10 mouse cellular contexts compared by ENCODE assay signal in genomic region chr6:129349524-129350352, GRCm38 (mm10). TPM values are rescaled to one million over a fixed set of nuclear protein-coding genes. Genes with fewer than 3 reads are reported as not detected.
DNase-seq lines count a peak whose midpoint lies in the region; ATAC-seq and TF ChIP-seq lines count a peak whose summit lies in the region.
"Had no signal": no experiment of that assay in that cellular context is flagged by ENCODE, and none has a peak within 500 bp of the region (broad histone marks: within the 10 kb centered on the region; RNA-seq: fewer than 3 reads in every experiment).

No protein-coding gene starts in this region.

- ATAC-seq in lung, embryonic 16.5 days (ENCODE audit: low read depth) = peak; percentile 70; the same call in 1 of the 2 replicates
- peak; percentile 66; the same call in 1 of the 2 replicates for ATAC-seq in stomach, postnatal 0 days (ENCODE audit: low FRiP score, low TSS enrichment)
- ATAC-seq in erythroid progenitor cell, adult 5-6 weeks (replicated peaks; ENCODE audit: low FRiP score, poor library complexity, severe bottlenecking) = no peak
- no peak for ATAC-seq in heart, embryonic 11.5 days (replicated peaks; ENCODE audit: insufficient number of reproducible peaks, low FRiP score, low TSS enrichment)

- no peak overlapping the region for H3K4me3 ChIP-seq in lung, embryonic 16.5 days (ENCODE audit: low read length)
- no peak overlapping the region for H3K4me3 ChIP-seq in stomach, postnatal 0 days (ENCODE audit: low read depth, low read length)
- H3K4me3 ChIP-seq in heart, embryonic 11.5 days (ENCODE audit: low read depth, low read length) = no peak overlapping the region
- H3K4me3 ChIP-seq: embryonic facial prominence, embryonic 13.5 days; hindbrain, embryonic 10.5 days had no signal

- peak; percentile 58 to 73 for DNase-seq in lung, adult 18-20 months
- DNase-seq in lung, postnatal 10 days = no peak
- DNase-seq in kidney, adult 8-10 months = peak; percentile 13 to 20
- DNase-seq in stomach, postnatal 0 days (ENCODE audit: low spot score) = peak; percentile 34
- DNase-seq in layer of hippocampus, adult 8-10 months (ENCODE audit: low spot score in 2 of 2) = no peak

- no peak for TF ChIP-seq EP300 in stomach, postnatal 0 days (optimal IDR thresholded peaks at IDR 0.05)

- H3K27me3 ChIP-seq in lung, embryonic 16.5 days (ENCODE audit: control insufficient read depth, insufficient read depth, low read depth, low read length) = no peaks in the 10 kb centered on the region
- no peaks in the 10 kb centered on the region for H3K27me3 ChIP-seq in stomach, postnatal 0 days (ENCODE audit: control insufficient read depth, insufficient read depth, low read length)
- H3K27me3 ChIP-seq in heart, embryonic 11.5 days (ENCODE audit: control insufficient read depth, insufficient read depth, low read length) = no peaks in the 10 kb centered on the region
- H3K27me3 ChIP-seq: embryonic facial prominence, embryonic 13.5 days had no signal

- no peak for TF ChIP-seq CTCF in stomach, postnatal 0 days (IDR thresholded peaks at IDR 0.05; ENCODE audit: low read depth)

- H3K27ac ChIP-seq in lung, embryonic 16.5 days (ENCODE audit: low read length) = peak overlapping the region; percentile 44; the same call in 1 of the 2 replicates
- no peak overlapping the region for H3K27ac ChIP-seq in stomach, postnatal 0 days (replicated peaks)
- H3K27ac ChIP-seq in heart, embryonic 11.5 days (ENCODE audit: low read depth, low read length) = no peak overlapping the region
- H3K27ac ChIP-seq: embryonic facial prominence, embryonic 13.5 days; hindbrain, embryonic 10.5 days had no signal

- H3K4me2 ChIP-seq in lung, embryonic 16.5 days (ENCODE audit: low read depth, low read length) = no peak overlapping the region
- no peak overlapping the region for H3K4me2 ChIP-seq in stomach, postnatal 0 days (replicated peaks; ENCODE audit: low read depth)
- H3K4me2 ChIP-seq in heart, embryonic 11.5 days = no peak overlapping the region
- H3K4me2 ChIP-seq: embryonic facial prominence, embryonic 13.5 days had no signal

- WGBS in lung, embryonic 16.5 days = 52% methylated on average over 4 of the region's 4 CpGs
- WGBS in stomach, postnatal 0 days = 37% methylated on average over 4 of the region's 4 CpGs
- 58% methylated on average over 4 of the region's 4 CpGs for WGBS in heart, embryonic 11.5 days (ENCODE audit: insufficient replicate concordance)

- H3K4me1 ChIP-seq in lung, embryonic 16.5 days (replicated peaks; ENCODE audit: control insufficient read depth, insufficient read depth, low read length) = no peaks in the 10 kb centered on the region
- no peaks in the 10 kb centered on the region for H3K4me1 ChIP-seq in stomach, postnatal 0 days (replicated peaks; ENCODE audit: control insufficient read depth, insufficient read depth)
- H3K4me1 ChIP-seq in heart, embryonic 11.5 days (ENCODE audit: control insufficient read depth, insufficient read depth, low read length) = no peaks in the 10 kb centered on the region
- H3K4me1 ChIP-seq: embryonic facial prominence, embryonic 13.5 days; hindbrain, embryonic 10.5 days had no signal

- peaks cover 9% of the 10 kb centered on the region; the same call in 1 of the 2 replicates for H3K9me3 ChIP-seq in lung, embryonic 16.5 days (ENCODE audit: control insufficient read depth, low read length)
- H3K9me3 ChIP-seq in stomach, postnatal 0 days (ENCODE audit: control insufficient read depth, low read length) = no peaks in the 10 kb centered on the region
- no peaks in the 10 kb centered on the region for H3K9me3 ChIP-seq in heart, embryonic 11.5 days (replicated peaks; ENCODE audit: control insufficient read depth, low read length)
- H3K9me3 ChIP-seq: embryonic facial prominence, embryonic 13.5 days had no signal

- H3K36me3 ChIP-seq in lung, embryonic 16.5 days (ENCODE audit: control insufficient read depth, insufficient read depth, low read length) = no peaks in the 10 kb centered on the region
- no peaks in the 10 kb centered on the region for H3K36me3 ChIP-seq in stomach, postnatal 0 days (ENCODE audit: control insufficient read depth, insufficient read depth, low read length)
- no peaks in the 10 kb centered on the region for H3K36me3 ChIP-seq in heart, embryonic 11.5 days (ENCODE audit: control insufficient read depth, insufficient read depth, low read length)
- H3K36me3 ChIP-seq: embryonic facial prominence, embryonic 13.5 days; hindbrain, embryonic 10.5 days had no signal

- no peak overlapping the region for H3K9ac ChIP-seq in lung, embryonic 16.5 days (ENCODE audit: low read length)
- no peak overlapping the region for H3K9ac ChIP-seq in stomach, postnatal 0 days (ENCODE audit: low read length)
- no peak overlapping the region for H3K9ac ChIP-seq in heart, embryonic 11.5 days (ENCODE audit: low read depth, low read length)
- H3K9ac ChIP-seq: embryonic facial prominence, embryonic 13.5 days had no signal

RNA-seq across cellular contexts. Expression of gene Clec12a, which starts 7.2 kb away (rescaled TPM):
- polyA plus RNA-seq in lung, embryonic 16.5 days (2015; fragmentation: Nextera tagmentation; extraction: Ambion mirVana) = 3.3 and 4.3 TPM in 2 replicates
- 0.40 and 0.61 TPM in 2 replicates for polyA plus RNA-seq in stomach, postnatal 0 days (2015; fragmentation: Nextera tagmentation; extraction: Ambion mirVana)
- total RNA-seq in erythroid progenitor cell, adult 5-6 weeks (2015; ENCODE audit: low replicate concordance) = 97.3 and 115 TPM in 2 replicates
- 48.9 and 86.8 TPM in 2 replicates for total RNA-seq in erythroid progenitor cell, adult 5-6 weeks (2017; ENCODE audit: low replicate concordance)
- polyA plus RNA-seq in heart, embryonic 11.5 days (2014; fragmentation: Nextera tagmentation; extraction: Ambion mirVana) = 0.31 and 0.42 TPM in 2 replicates
- under 1 TPM in 2 of 4 experiments, not detected in 2; 0.16 to 0.70 TPM for total RNA-seq in layer of hippocampus, adult 8-10 months (2022)

RNA-seq across cellular contexts. Expression of gene 4922502D21Rik, which starts 18.1 kb away (rescaled TPM):
- not detected in 2 replicates for polyA plus RNA-seq in lung, embryonic 16.5 days (2015; fragmentation: Nextera tagmentation; extraction: Ambion mirVana)
- not detected in 2 replicates for polyA plus RNA-seq in stomach, postnatal 0 days (2015; fragmentation: Nextera tagmentation; extraction: Ambion mirVana)
- not detected in 2 replicates for total RNA-seq in erythroid progenitor cell, adult 5-6 weeks (2015; ENCODE audit: low replicate concordance)
- total RNA-seq in erythroid progenitor cell, adult 5-6 weeks (2017; ENCODE audit: low replicate concordance) = not detected in 2 replicates
- not detected in 2 replicates for polyA plus RNA-seq in heart, embryonic 11.5 days (2014; fragmentation: Nextera tagmentation; extraction: Ambion mirVana)
- total RNA-seq in layer of hippocampus, adult 8-10 months (2022) = not detected
- polyA plus RNA-seq: hindbrain, embryonic 10.5 days had no signal

RNA-seq across cellular contexts. Expression of gene Clec12b, which starts 35.9 kb away (rescaled TPM):
- 0.36 and 0.50 TPM in 2 replicates for polyA plus RNA-seq in lung, embryonic 16.5 days (2015; fragmentation: Nextera tagmentation; extraction: Ambion mirVana)
- polyA plus RNA-seq in stomach, postnatal 0 days (2015; fragmentation: Nextera tagmentation; extraction: Ambion mirVana) = 0.07 TPM in 1 of 2 replicates, not detected in the other
- total RNA-seq in erythroid progenitor cell, adult 5-6 weeks (2015; ENCODE audit: low replicate concordance) = not detected in 2 replicates
- not detected in 2 replicates for total RNA-seq in erythroid progenitor cell, adult 5-6 weeks (2017; ENCODE audit: low replicate concordance)
- polyA plus RNA-seq in heart, embryonic 11.5 days (2014; fragmentation: Nextera tagmentation; extraction: Ambion mirVana) = 0.42 and 0.84 TPM in 2 replicates
- not detected for total RNA-seq in layer of hippocampus, adult 8-10 months (2022)
- polyA plus RNA-seq: embryonic facial prominence, embryonic 13.5 days; hindbrain, embryonic 10.5 days had no signal

RNA-seq across cellular contexts. Expression of gene Clec1b, which starts 47.4 kb away (rescaled TPM):
- polyA plus RNA-seq in lung, embryonic 16.5 days (2015; fragmentation: Nextera tagmentation; extraction: Ambion mirVana) = 2.8 and 3.7 TPM in 2 replicates
- 0.08 and 0.18 TPM in 2 replicates for polyA plus RNA-seq in stomach, postnatal 0 days (2015; fragmentation: Nextera tagmentation; extraction: Ambion mirVana)
- 8.3 TPM in 1 of 2 replicates, not detected in the other for total RNA-seq in erythroid progenitor cell, adult 5-6 weeks (2015; ENCODE audit: low replicate concordance)
- 2.7 TPM in 1 of 2 replicates, not detected in the other for total RNA-seq in erythroid progenitor cell, adult 5-6 weeks (2017; ENCODE audit: low replicate concordance)
- 7.4 and 8.8 TPM in 2 replicates for polyA plus RNA-seq in heart, embryonic 11.5 days (2014; fragmentation: Nextera tagmentation; extraction: Ambion mirVana)
- total RNA-seq in layer of hippocampus, adult 8-10 months (2022) = 1 to 10 TPM in 1 of 4 experiments, under 1 TPM in 1, not detected in 2; 0.07 to 1.0 TPM

RNA-seq across cellular contexts. Expression of gene Clec9a, which starts 58.9 kb away (rescaled TPM):
- 1.5 and 1.6 TPM in 2 replicates for polyA plus RNA-seq in lung, embryonic 16.5 days (2015; fragmentation: Nextera tagmentation; extraction: Ambion mirVana)
- polyA plus RNA-seq in stomach, postnatal 0 days (2015; fragmentation: Nextera tagmentation; extraction: Ambion mirVana) = 0.05 and 0.08 TPM in 2 replicates
- 0.72 TPM in 1 of 2 replicates, not detected in the other for total RNA-seq in erythroid progenitor cell, adult 5-6 weeks (2015; ENCODE audit: low replicate concordance)
- 0.13 TPM in 1 of 2 replicates, not detected in the other for total RNA-seq in erythroid progenitor cell, adult 5-6 weeks (2017; ENCODE audit: low replicate concordance)
- polyA plus RNA-seq in heart, embryonic 11.5 days (2014; fragmentation: Nextera tagmentation; extraction: Ambion mirVana) = 0.23 and 0.36 TPM in 2 replicates
- total RNA-seq in layer of hippocampus, adult 8-10 months (2022) = not detected

Comparison
In these comparisons a context has a peak if more than half of its experiments do, and no peak if none do; other contexts are left out.
1. DNase-seq: peak in lung, adult 18-20 months (2 of 2), kidney, adult 8-10 months (2 of 2) and stomach, postnatal 0 days (single experiment); none in lung, postnatal 10 days (single experiment) and layer of hippocampus, adult 8-10 months (0 of 2).
2. ATAC-seq: peak in lung, embryonic 16.5 days (single experiment) and stomach, postnatal 0 days (single experiment); none in erythroid progenitor cell, adult 5-6 weeks (single experiment) and heart, embryonic 11.5 days (single experiment).